ENCODE assay signal across 8 mouse cellular contexts in the genomic region with DNA sequence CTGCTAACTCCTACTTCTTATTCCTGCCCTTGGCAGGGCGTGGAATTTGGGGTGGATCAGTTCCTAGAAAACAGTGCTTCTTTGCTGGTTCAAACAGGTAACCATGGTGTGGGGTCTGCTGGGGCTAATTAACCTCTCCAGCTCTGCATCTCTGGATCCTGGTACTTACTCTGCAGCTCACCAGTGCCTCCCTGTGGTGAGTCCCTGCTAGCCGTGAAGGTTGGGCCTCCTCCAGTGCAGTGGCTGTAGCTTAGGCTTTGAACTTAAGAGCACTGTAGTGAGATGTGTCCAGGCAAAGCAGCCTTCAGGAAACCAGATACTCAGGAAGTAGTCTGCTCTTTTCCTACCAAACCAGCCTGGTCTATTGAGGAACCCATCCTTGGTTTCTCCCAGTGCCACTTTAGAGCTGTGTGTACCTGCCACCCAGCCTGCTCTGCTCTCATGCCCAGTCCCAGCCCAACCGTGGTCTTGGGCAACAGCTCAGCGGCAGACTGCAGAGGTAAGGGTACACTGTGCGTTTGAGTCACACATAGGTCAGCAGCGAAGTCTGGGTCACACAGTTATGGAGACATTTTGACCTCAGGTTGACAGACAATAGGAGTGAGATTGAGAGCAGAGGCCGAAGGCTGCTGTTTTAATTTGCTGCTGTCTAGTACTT.
DNase-seq lines count a peak whose midpoint lies in the region; ATAC-seq and TF ChIP-seq lines count a peak whose summit lies in the region.

No protein-coding gene starts in this region.

- no peak overlapping the region for H3K4me2 ChIP-seq in heart, embryonic 12.5 days
- no peak overlapping the region for H3K4me2 ChIP-seq in limb, embryonic 11.5 days (ENCODE audit: low read depth, severe bottlenecking)
- no peak overlapping the region for H3K4me2 ChIP-seq in midbrain, embryonic 15.5 days

- no peaks in the 10 kb centered on the region for H3K4me1 ChIP-seq in heart, embryonic 12.5 days (replicated peaks)
- H3K4me1 ChIP-seq in limb, embryonic 11.5 days (ENCODE audit: control insufficient read depth, insufficient read depth, low read length): no peaks in the 10 kb centered on the region
- no peaks in the 10 kb centered on the region for H3K4me1 ChIP-seq in midbrain, embryonic 15.5 days
- no peaks in the 10 kb centered on the region for H3K4me1 ChIP-seq in spleen, adult 2 months (ENCODE audit: control insufficient read depth, insufficient read depth, insufficient read length)

- no peak overlapping the region for H3K9ac ChIP-seq in heart, embryonic 12.5 days
- H3K9ac ChIP-seq in limb, embryonic 11.5 days (ENCODE audit: low read length): no peak overlapping the region
- no peak overlapping the region for H3K9ac ChIP-seq in midbrain, embryonic 15.5 days

- no peak for TF ChIP-seq POLR2A in spleen, adult 2 months (IDR thresholded peaks at IDR 0.05; ENCODE audit: low read depth, low read length)

- no peak overlapping the region for H3K4me3 ChIP-seq in heart, embryonic 12.5 days
- H3K4me3 ChIP-seq in limb, embryonic 11.5 days (ENCODE audit: low read depth, low read length): no peak overlapping the region
- no peak overlapping the region for H3K4me3 ChIP-seq in midbrain, embryonic 15.5 days
- H3K4me3 ChIP-seq in spleen, adult 2 months (ENCODE audit: extremely low read depth, insufficient read depth, insufficient read length): no peak overlapping the region

- peak; percentile 94; the same call in 1 of the 2 replicates for TF ChIP-seq CTCF in spleen, adult 2 months (IDR thresholded peaks at IDR 0.05; ENCODE audit: extremely low read depth, insufficient read depth, insufficient read length, insufficient replicate concordance)

- H3K9me3 ChIP-seq in heart, embryonic 12.5 days (replicated peaks): no peaks in the 10 kb centered on the region
- no peaks in the 10 kb centered on the region for H3K9me3 ChIP-seq in limb, embryonic 11.5 days (ENCODE audit: control insufficient read depth, low read length)
- H3K9me3 ChIP-seq in midbrain, embryonic 15.5 days: no peaks in the 10 kb centered on the region

- no peak overlapping the region for H3K27ac ChIP-seq in heart, embryonic 12.5 days (ENCODE audit: poor library complexity, severe bottlenecking)
- H3K27ac ChIP-seq in limb, embryonic 11.5 days (replicated peaks; ENCODE audit: low read depth, low read length): no peak overlapping the region
- H3K27ac ChIP-seq in midbrain, embryonic 15.5 days: no peak overlapping the region
- H3K27ac ChIP-seq in spleen, adult 2 months (ENCODE audit: insufficient read depth, low read length): no peak overlapping the region

- DNase-seq in heart, adult 11 months: peak; percentile 95
- peak; percentile 80 for DNase-seq in embryo, embryonic 10.5 days (ENCODE audit: low spot score)
- DNase-seq in gastrocnemius, postnatal 4 days (ENCODE audit: low spot score in 2 of 2): peak; percentile 32 to 63
- peak; percentile 78 to 90 for DNase-seq in kidney, adult 8-10 months
- peak; percentile 82 for DNase-seq in limb, embryonic 11.5 days (ENCODE audit: low spot score)
- peak; percentile 40 to 83 for DNase-seq in spleen, adult 2 months (ENCODE audit: low read depth in 1 of 2, low spot score in 2 of 2)

- H3K27me3 ChIP-seq in heart, embryonic 12.5 days (replicated peaks): no peaks in the 10 kb centered on the region
- H3K27me3 ChIP-seq in limb, embryonic 11.5 days (ENCODE audit: control insufficient read depth, insufficient read depth, low read length): no peaks in the 10 kb centered on the region
- H3K27me3 ChIP-seq in midbrain, embryonic 15.5 days (replicated peaks): no peaks in the 10 kb centered on the region
- no peaks in the 10 kb centered on the region for H3K27me3 ChIP-seq in spleen, adult 2 months (ENCODE audit: control insufficient read depth, insufficient read depth, low read length)

- 57% methylated on average over 7 of the region's 7 CpGs for WGBS in heart, embryonic 12.5 days
- WGBS in limb, embryonic 11.5 days: 66% methylated on average over 7 of the region's 7 CpGs
- WGBS in midbrain, embryonic 15.5 days: 70% methylated on average over 7 of the region's 7 CpGs
- WGBS in spleen, adult 2 months: 65% methylated on average over 7 of the region's 7 CpGs

- no peaks in the 10 kb centered on the region for H3K36me3 ChIP-seq in heart, embryonic 12.5 days
- no peaks in the 10 kb centered on the region for H3K36me3 ChIP-seq in limb, embryonic 11.5 days (ENCODE audit: control insufficient read depth, insufficient read depth, low read length)
- no peaks in the 10 kb centered on the region for H3K36me3 ChIP-seq in midbrain, embryonic 15.5 days (replicated peaks)
- H3K36me3 ChIP-seq in spleen, adult 2 months (ENCODE audit: control insufficient read depth, insufficient read depth, low read length): peaks cover 2% of the 10 kb centered on the region; the same call in 1 of the 2 replicates

- no peak for ATAC-seq in heart, embryonic 12.5 days (ENCODE audit: insufficient number of reproducible peaks, low FRiP score)
- ATAC-seq in limb, embryonic 11.5 days (ENCODE audit: insufficient number of reproducible peaks, low FRiP score, low TSS enrichment, low read depth): no peak
- ATAC-seq in midbrain, embryonic 15.5 days (replicated peaks): peak; percentile 72; the same call in 1 of the 2 replicates
